Mouse (Mus musculus): ENCODE measurements at regions not wholly inside any gene's neighbourhood (a gene's known extent, or its start where the extent isn't known, plus 50 kb on each side); places are given as distances from the start of the nearest gene placed in this dataset.

DNA sequence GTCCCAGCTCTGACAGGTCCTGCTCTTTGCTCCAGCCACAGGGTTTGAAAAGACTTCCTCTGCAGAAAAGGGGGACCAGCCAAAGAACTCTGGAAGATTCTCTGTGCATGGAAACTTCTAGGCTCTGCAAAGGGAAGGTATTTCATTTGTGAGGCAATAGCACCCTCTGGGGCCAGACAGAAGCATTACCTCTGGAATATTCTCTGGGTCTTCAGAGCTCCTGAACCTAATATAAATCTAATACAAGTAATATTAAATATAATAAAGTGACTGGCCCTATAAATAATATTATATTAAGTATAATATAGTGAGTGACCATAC lies 109.4 kb upstream of the Gm14444 start:
- TF ChIP-seq MAX (IDR thresholded peaks at IDR 0.05) (no peak), MYOD1 (IDR thresholded peaks at IDR 0.05; ENCODE audit: control insufficient read depth, insufficient read length, low read depth) (no peak)

Data from C2C12 (cell line).